Mouse (Mus musculus) heart, embryonic 13.5 days (tissue): ENCODE data around the gene Pate1. TPM values are rescaled to one million over a fixed set of nuclear protein-coding genes. Genes with fewer than 3 reads are reported as not detected.

Experiments used
- ATAC-seq: fragments of 200-750 bp; cut with Nextera tagmentation; 2 replicates; pipeline ENCODE4 v1.8.0; 2017; ENCODE audit warnings: moderate TSS enrichment; ENCODE audit not compliant: insufficient number of reproducible peaks, low FRiP score, low TSS enrichment; ENCODE audit errors: extremely low read depth
- H3K27ac ChIP-seq: fragments of 300-500 bp; sonication (generic); replicated peaks from 2 replicates; pipeline ENCODE4 v1.5.1; 2015; ENCODE audit warnings: moderate library complexity, mild to moderate bottlenecking, inconsistent platforms
- H3K27me3 ChIP-seq: fragments of 300-500 bp; sonication (generic); replicated peaks from 2 replicates; pipeline ENCODE4 v1.6.1; 2015; ENCODE audit warnings: mild to moderate bottlenecking, inconsistent platforms
- H3K36me3 ChIP-seq: fragments of 300-500 bp; sonication (generic); 2 replicates; pipeline ENCODE4 v1.6.1; 2015; ENCODE audit warnings: mild to moderate bottlenecking, inconsistent platforms
- H3K4me1 ChIP-seq: fragments of 300-500 bp; sonication (generic); 2 replicates; pipeline ENCODE4 v1.6.1; 2015; ENCODE audit warnings: inconsistent platforms
- H3K4me2 ChIP-seq: fragments of 300-500 bp; sonication (generic); 2 replicates; pipeline ENCODE4 v1.6.1; 2015; ENCODE audit warnings: inconsistent platforms, mild to moderate bottlenecking, moderate library complexity
- H3K4me3 ChIP-seq: fragments of 300-500 bp; sonication (generic); 2 replicates; pipeline ENCODE4 v1.5.1; 2015; ENCODE audit warnings: moderate library complexity, mild to moderate bottlenecking, inconsistent platforms
- H3K9ac ChIP-seq: fragments of 300-500 bp; sonication (generic); 2 replicates; pipeline ENCODE4 v1.6.1; 2015; ENCODE audit warnings: inconsistent platforms, mild to moderate bottlenecking, moderate library complexity
- H3K9me3 ChIP-seq: fragments of 300-500 bp; sonication (generic); 2 replicates; pipeline ENCODE4 v1.6.1; 2016; ENCODE audit warnings: inconsistent platforms
- WGBS: fragments of 180-500 bp; shearing (Covaris S2); methylation state at CpG from one replicate; pipeline ENCODE4 v1.1.7; 2015; ENCODE audit warnings: mixed read lengths; 5-methylcytosine and 5-hydroxymethylcytosine counted together
- polyA plus RNA-seq: library from polyadenylated mRNA; unstranded; fragments of >200 nt; fragmentation: Nextera tagmentation; extraction: Ambion mirVana; gene quantifications from 2 replicates; pipeline ENCODE4 v1.2.1, GENCODE M21; 2015

Gene Pate1
- not detected in 2 replicates for polyA plus RNA-seq

- ATAC-seq: no peak
- no peak within 1 kb of the TSS for H3K9ac ChIP-seq
These were observed at the start of gene Pate1 for GRCm38 (mm10) chr9:35687013-35687412. Pate1 (minus strand) TSS chr9:35687390.

DNA sequence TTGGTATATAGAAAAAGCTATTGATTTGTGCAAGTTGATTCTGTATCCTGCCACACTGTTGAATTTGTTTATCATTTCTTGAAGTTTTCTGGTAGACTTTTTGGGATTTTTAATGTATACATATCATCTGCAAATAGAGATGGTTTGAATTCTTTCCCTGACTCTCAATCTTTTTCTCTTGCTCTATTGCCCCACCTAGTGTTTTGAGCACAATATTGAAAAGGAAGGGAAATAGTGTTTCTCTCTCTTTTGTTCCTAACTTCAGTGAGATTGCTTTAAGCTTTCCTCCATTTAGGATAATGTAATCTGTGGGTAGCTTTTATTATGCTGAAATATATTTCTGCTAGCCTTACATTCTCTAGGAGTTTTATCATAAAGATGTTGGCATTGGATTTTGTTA, 20.1 kb upstream of the Pate1 start:
- H3K9ac ChIP-seq: no peak overlapping the region
- no peak overlapping the region for H3K27ac ChIP-seq
- H3K4me3 ChIP-seq: no peak overlapping the region
- no peaks in the 10 kb centered on the region for H3K9me3 ChIP-seq
- no peak for ATAC-seq
- H3K4me2 ChIP-seq: no peak overlapping the region
- no peaks in the 10 kb centered on the region for H3K4me1 ChIP-seq
- H3K27me3 ChIP-seq: no peaks in the 10 kb centered on the region
- H3K36me3 ChIP-seq: no peaks in the 10 kb centered on the region

More at GRCm38 (mm10) chr9:35687013-35687412, at the start of gene Pate1:
- Histone ChIP-seq H3K36me3 (no peaks in the 10 kb centered on the region), H3K9me3 (no peaks in the 10 kb centered on the region), H3K27ac (no peak within 1 kb of the TSS), H3K4me3 (no peak within 1 kb of the TSS), H3K4me1 (no peaks in the 10 kb centered on the region), H3K27me3 (no peaks in the 10 kb centered on the region), H3K4me2 (no peak within 1 kb of the TSS)
- WGBS: 27% methylated on average over 1 of the region's 1 CpGs

GRCm38 (mm10) chr9:35691924-35692323, 4.7 kb upstream of the Pate1 start:
- no peaks in the 10 kb centered on the region for H3K36me3 ChIP-seq
- no peaks in the 10 kb centered on the region; the same call in 1 of the 2 replicates for H3K9me3 ChIP-seq
- no peak overlapping the region for H3K9ac ChIP-seq
- no peaks in the 10 kb centered on the region for H3K4me1 ChIP-seq
- H3K4me2 ChIP-seq: no peak overlapping the region
- no peak overlapping the region for H3K4me3 ChIP-seq
- no peak overlapping the region for H3K27ac ChIP-seq
- no peaks in the 10 kb centered on the region for H3K27me3 ChIP-seq
- no peak for ATAC-seq

GRCm38 (mm10) chr9:35673557-35673956, 13.6 kb downstream of the Pate1 start:
- no peaks in the 10 kb centered on the region for H3K9me3 ChIP-seq
- no peaks in the 10 kb centered on the region for H3K4me1 ChIP-seq
- no peak overlapping the region for H3K27ac ChIP-seq
- WGBS: 68% methylated on average over 2 of the region's 2 CpGs
- H3K36me3 ChIP-seq: no peaks in the 10 kb centered on the region
- H3K9ac ChIP-seq: no peak overlapping the region
- ATAC-seq: no peak
- H3K4me2 ChIP-seq: no peak overlapping the region
- H3K4me3 ChIP-seq: no peak overlapping the region
- H3K27me3 ChIP-seq: no peaks in the 10 kb centered on the region

DNA sequence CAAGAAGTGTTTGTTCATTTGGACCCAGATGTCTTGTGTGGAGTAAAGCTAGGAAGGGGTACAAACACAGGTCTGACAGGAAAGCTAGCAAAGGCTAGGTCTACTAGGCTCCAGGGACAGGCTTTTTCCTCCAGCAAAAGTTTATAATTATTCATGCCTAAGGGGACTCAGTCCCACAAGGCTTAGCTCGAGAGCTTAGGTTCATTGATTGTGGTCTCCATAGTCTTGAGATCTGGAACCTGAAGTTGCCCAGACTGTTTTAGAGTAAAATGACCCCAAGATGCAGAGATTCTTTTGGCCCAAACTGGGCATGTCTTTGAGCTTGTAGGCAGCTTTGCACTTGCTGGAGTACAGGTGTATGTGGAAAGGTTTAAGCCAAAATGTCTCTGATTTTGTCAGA, 39.1 kb downstream of the Pate1 start, which contains the start of gene Pate3:
TSS of gene Pate3 (minus strand) at position 101 of the 400 bp plus-strand sequence.
- H3K4me1 ChIP-seq: no peaks in the 10 kb centered on the region
- H3K4me3 ChIP-seq: no peak within 1 kb of the TSS
- no peak within 1 kb of the TSS for H3K4me2 ChIP-seq
- no peak for ATAC-seq
- H3K36me3 ChIP-seq: no peaks in the 10 kb centered on the region
- H3K27me3 ChIP-seq: no peaks in the 10 kb centered on the region
- 62% methylated on average over 1 of the region's 1 CpGs for WGBS
- no peak within 1 kb of the TSS for H3K9ac ChIP-seq
- H3K27ac ChIP-seq: no peak within 1 kb of the TSS
- H3K9me3 ChIP-seq: peaks cover 10% of the 10 kb centered on the region; the same call in 1 of the 2 replicates

Other genes with a start within 250 kb of the Pate1 start
- gene Gm1113, start 169.1 kb downstream of the Pate1 start, polyA plus RNA-seq: not detected in 2 replicates
- 1.4 and 1.5 TPM in 2 replicates for gene Ddx25, start 128.9 kb downstream of the Pate1 start, polyA plus RNA-seq
- gene Pus3, start 128.8 kb downstream of the Pate1 start, polyA plus RNA-seq: 12.0 and 13.6 TPM in 2 replicates
- 0.20 and 0.39 TPM in 2 replicates for gene Pate2, start 117.1 kb downstream of the Pate1 start, polyA plus RNA-seq
- gene Hyls1, start 117.0 kb downstream of the Pate1 start, polyA plus RNA-seq: 11.5 and 13.2 TPM in 2 replicates
- gene Pate4, start 75.4 kb downstream of the Pate1 start, polyA plus RNA-seq: not detected in 2 replicates
- gene Pate3, start 39.2 kb downstream of the Pate1 start, polyA plus RNA-seq: not detected in 2 replicates
- gene Gm17677, start 53.7 kb upstream of the Pate1 start, polyA plus RNA-seq: not detected in 2 replicates
- not detected in 2 replicates for gene Gm17727, start 90.7 kb upstream of the Pate1 start, polyA plus RNA-seq
- not detected in 2 replicates for gene Gm27235, start 102.7 kb upstream of the Pate1 start, polyA plus RNA-seq
- gene D730048I06Rik, start 102.7 kb upstream of the Pate1 start, polyA plus RNA-seq: not detected in 2 replicates
- not detected in 2 replicates for gene 9230110F15Rik, start 156.8 kb upstream of the Pate1 start, polyA plus RNA-seq
- not detected in 2 replicates for gene 9230113P08Rik, start 221.0 kb upstream of the Pate1 start, polyA plus RNA-seq